Mouse (Mus musculus) forebrain, embryonic 14.5 days (tissue): ENCODE measurements around the gene Ibtk. TPM values are rescaled to one million over a fixed set of nuclear protein-coding genes. Genes with fewer than 3 reads are reported as not detected.
"Not testable (repeated sequence)": the region's sequence is repeated elsewhere in the genome, so short reads cannot be mapped to it uniquely, and the experiment has no call there.

Source experiments
- ATAC-seq: fragments of 200-750 bp; cut with Nextera tagmentation; 2 replicates; pipeline ENCODE4 v1.8.0; 2017; ENCODE audit warnings: mild to moderate bottlenecking, moderate library complexity
- DNase-seq: peaks from one replicate; pipeline ENCODE4 v3.0.0-alpha.2; 2015; ENCODE audit warnings: low spot score
- H3K27ac ChIP-seq: fragments of 300-500 bp; sonication (generic); 2 replicates; pipeline ENCODE4 v1.5.1; 2014; ENCODE audit warnings: low read depth, mild to moderate bottlenecking, control low read depth, low read length, moderate library complexity
- H3K27me3 ChIP-seq: fragments of 300-500 bp; sonication (generic); replicated peaks from 2 replicates; pipeline ENCODE4 v1.6.1; 2014; ENCODE audit warnings: low read length, control low read depth, mixed read lengths; ENCODE audit not compliant: control insufficient read depth, insufficient read depth
- H3K36me3 ChIP-seq: fragments of 300-500 bp; sonication (generic); 2 replicates; pipeline ENCODE4 v1.6.1; 2014; ENCODE audit warnings: low read length, control low read depth; ENCODE audit not compliant: control insufficient read depth, insufficient read depth
- H3K4me1 ChIP-seq: fragments of 300-500 bp; sonication (generic); 2 replicates; pipeline ENCODE4 v1.6.1; 2014; ENCODE audit warnings: antibody characterized with exemption, low read length, control low read depth; ENCODE audit not compliant: control insufficient read depth, insufficient read depth
- H3K4me2 ChIP-seq: fragments of 300-500 bp; sonication (generic); 2 replicates; pipeline ENCODE4 v1.6.1; 2014; ENCODE audit warnings: mild to moderate bottlenecking, control low read depth, low read length
- H3K4me3 ChIP-seq: fragments of 300-500 bp; sonication (generic); 2 replicates; pipeline ENCODE4 v1.5.1; 2014; ENCODE audit warnings: low read depth, low read length, control low read depth
- H3K9ac ChIP-seq: fragments of 300-500 bp; sonication (generic); 2 replicates; pipeline ENCODE4 v1.6.1; 2014; ENCODE audit warnings: mild to moderate bottlenecking, low read length, control low read depth, moderate library complexity
- H3K9me3 ChIP-seq: fragments of 300-500 bp; sonication (generic); replicated peaks from 2 replicates; pipeline ENCODE4 v1.6.1; 2016; ENCODE audit warnings: low read length, control low read depth, mixed read lengths; ENCODE audit not compliant: control insufficient read depth
- WGBS: fragments of 180-500 bp; shearing (Covaris S2); extraction: QIAGEN DNeasy Blood & Tissue Kit; methylation state at CpG from one replicate; pipeline ENCODE4 v1.1.7; 2014; 5-methylcytosine and 5-hydroxymethylcytosine counted together
- polyA plus RNA-seq: library from polyadenylated mRNA; unstranded; fragments of >200 nt; fragmentation: Nextera tagmentation; extraction: Ambion mirVana; gene quantifications from 2 replicates; pipeline ENCODE4 v1.2.1, GENCODE M21; 2014

The Ibtk gene
- polyA plus RNA-seq, result 31.9 and 38.0 TPM in 2 replicates

GRCm38 (mm10) chr9:85749142-85749921 lies at the start of gene Ibtk:
TSS of gene Ibtk (minus strand) at chr9:85749334.
- DNase-seq (peak; percentile 98), ATAC-seq (peak; percentile 99)
- peaks cover 7% of the 10 kb centered on the region; the same call in 1 of the 2 replicates for H3K4me1 ChIP-seq
- H3K4me2 ChIP-seq, result peak within 1 kb of the TSS; percentile 82
- H3K9ac ChIP-seq, result peak within 1 kb of the TSS; percentile 98
- H3K36me3 ChIP-seq, result no peaks in the 10 kb centered on the region
- WGBS, result under 1% methylated on average over 51 of the region's 52 CpGs
- no peaks in the 10 kb centered on the region for H3K9me3 ChIP-seq
- no peaks in the 10 kb centered on the region for H3K27me3 ChIP-seq
- H3K4me3 ChIP-seq, result peak within 1 kb of the TSS; percentile 86
- peak within 1 kb of the TSS; percentile 99 for H3K27ac ChIP-seq

GRCm38 (mm10) chr9:85791521-85791920 lies 42.4 kb upstream of the Ibtk start:
- H3K9ac ChIP-seq, DNase-seq, H3K36me3 ChIP-seq, H3K9me3 ChIP-seq, H3K4me3 ChIP-seq, ATAC-seq, H3K4me1 ChIP-seq, H3K27me3 ChIP-seq, H3K27ac ChIP-seq, H3K4me2 ChIP-seq: not testable (repeated sequence)
- 96% methylated on average over 18 of the region's 18 CpGs for WGBS

GRCm38 (mm10) chr9:85780249-85780648 lies 31.1 kb upstream of the Ibtk start:
- DNase-seq (no peak), ATAC-seq (no peak)
- Histone ChIP-seq H3K9me3 (no peaks in the 10 kb centered on the region), H3K4me1 (peaks cover 3% of the 10 kb centered on the region; the same call in 1 of the 2 replicates), H3K27ac (no peak overlapping the region), H3K27me3 (no peaks in the 10 kb centered on the region), H3K36me3 (no peaks in the 10 kb centered on the region), H3K9ac (no peak overlapping the region), H3K4me2 (no peak overlapping the region), H3K4me3 (no peak overlapping the region)
- 90% methylated on average over 4 of the region's 4 CpGs for WGBS

- DNase-seq (peak; percentile 84), ATAC-seq (peak; percentile 74)
- H3K27me3 ChIP-seq, result no peaks in the 10 kb centered on the region
- no peak overlapping the region for H3K9ac ChIP-seq
- H3K36me3 ChIP-seq, result no peaks in the 10 kb centered on the region
- no peak overlapping the region for H3K4me3 ChIP-seq
- WGBS, result 28% methylated on average over 4 of the region's 4 CpGs
- H3K9me3 ChIP-seq, result no peaks in the 10 kb centered on the region
- H3K27ac ChIP-seq, result no peak overlapping the region
- H3K4me2 ChIP-seq, result no peak overlapping the region
- H3K4me1 ChIP-seq, result peaks cover 3% of the 10 kb centered on the region; the same call in 1 of the 2 replicates
Observed at GRCm38 (mm10) chr9:85779458-85779857, 30.3 kb upstream of the Ibtk start.

GRCm38 (mm10) chr9:85777544-85777943 lies 28.4 kb upstream of the Ibtk start:
- ATAC-seq, result peak; percentile 64; the same call in 1 of the 2 replicates
- Histone ChIP-seq H3K4me3 (no peak overlapping the region), H3K4me1 (peaks cover 3% of the 10 kb centered on the region; the same call in 1 of the 2 replicates), H3K9ac (no peak overlapping the region), H3K27ac (no peak overlapping the region), H3K4me2 (no peak overlapping the region), H3K27me3 (no peaks in the 10 kb centered on the region), H3K36me3 (no peaks in the 10 kb centered on the region), H3K9me3 (no peaks in the 10 kb centered on the region)
- WGBS, result 19% methylated on average over 6 of the region's 6 CpGs
- DNase-seq, result peak; percentile 56

- WGBS, result 72% methylated on average over 12 of the region's 12 CpGs
Observed at GRCm38 (mm10) chr9:85772280-85772679, 23.1 kb upstream of the Ibtk start.

GRCm38 (mm10) chr9:85771454-85771853 lies 22.3 kb upstream of the Ibtk start:
- H3K4me2 ChIP-seq, result no peak overlapping the region
- 49% methylated on average over 3 of the region's 3 CpGs for WGBS
- H3K27ac ChIP-seq, result no peak overlapping the region
- no peak for DNase-seq
- no peaks in the 10 kb centered on the region for H3K27me3 ChIP-seq
- no peaks in the 10 kb centered on the region for H3K4me1 ChIP-seq
- no peaks in the 10 kb centered on the region for H3K9me3 ChIP-seq
- H3K4me3 ChIP-seq, result no peak overlapping the region
- ATAC-seq, result no peak
- H3K9ac ChIP-seq, result no peak overlapping the region
- H3K36me3 ChIP-seq, result no peaks in the 10 kb centered on the region

More at GRCm38 (mm10) chr9:85772280-85772679, 23.1 kb upstream of the Ibtk start:
- ATAC-seq (no peak), DNase-seq (no peak)
- Histone ChIP-seq H3K4me2 (no peak overlapping the region), H3K27ac (no peak overlapping the region), H3K4me1 (no peaks in the 10 kb centered on the region), H3K4me3 (no peak overlapping the region), H3K9me3 (no peaks in the 10 kb centered on the region), H3K36me3 (no peaks in the 10 kb centered on the region), H3K27me3 (no peaks in the 10 kb centered on the region), H3K9ac (no peak overlapping the region)

GRCm38 (mm10) chr9:85770369-85770768 lies 21.2 kb upstream of the Ibtk start:
- H3K4me1 ChIP-seq, result no peaks in the 10 kb centered on the region
- no peaks in the 10 kb centered on the region for H3K9me3 ChIP-seq
- WGBS, result 89% methylated on average over 4 of the region's 4 CpGs
- DNase-seq (no peak), ATAC-seq (no peak)
- no peaks in the 10 kb centered on the region for H3K27me3 ChIP-seq
- H3K27ac ChIP-seq, result no peak overlapping the region
- no peak overlapping the region for H3K9ac ChIP-seq
- no peak overlapping the region for H3K4me3 ChIP-seq
- no peak overlapping the region for H3K4me2 ChIP-seq
- H3K36me3 ChIP-seq, result no peaks in the 10 kb centered on the region

GRCm38 (mm10) chr9:85769057-85769789 lies 20.1 kb upstream of the Ibtk start:
- DNase-seq (no peak), ATAC-seq (no peak)
- no peaks in the 10 kb centered on the region for H3K9me3 ChIP-seq
- H3K4me2 ChIP-seq, result no peak overlapping the region
- H3K4me3 ChIP-seq, result no peak overlapping the region
- H3K36me3 ChIP-seq, result no peaks in the 10 kb centered on the region
- no peak overlapping the region for H3K27ac ChIP-seq
- H3K4me1 ChIP-seq, result no peaks in the 10 kb centered on the region
- WGBS, result 74% methylated on average over 12 of the region's 12 CpGs
- H3K9ac ChIP-seq, result no peak overlapping the region
- no peaks in the 10 kb centered on the region for H3K27me3 ChIP-seq
